Mouse (Mus musculus) kidney, postnatal 0 days (tissue): ENCODE results near the gene Zdhhc19. TPM values are rescaled to one million over a fixed set of nuclear protein-coding genes. Genes with fewer than 3 reads are reported as not detected.

Experiments
- ATAC-seq: fragments of 200-750 bp; cut with Nextera tagmentation; replicated peaks from 2 replicates; pipeline ENCODE4 v1.8.0; 2017; ENCODE audit warnings: low read depth, moderate number of reproducible peaks, moderate TSS enrichment, moderate library complexity; ENCODE audit not compliant: low FRiP score
- DNase-seq: peaks from one replicate; pipeline ENCODE4 v3.0.0-alpha.2; 2016; ENCODE audit warnings: low spot score
- H3K27ac ChIP-seq: fragments of 300-500 bp; sonication (generic); 2 replicates; pipeline ENCODE4 v1.5.1; 2014; ENCODE audit warnings: mild to moderate bottlenecking
- H3K27me3 ChIP-seq: fragments of 300-500 bp; sonication (generic); 2 replicates; pipeline ENCODE4 v1.6.1; 2014; ENCODE audit warnings: low read length, mixed read lengths; ENCODE audit not compliant: insufficient read depth
- H3K36me3 ChIP-seq: fragments of 300-500 bp; sonication (generic); 2 replicates; pipeline ENCODE4 v1.6.1; 2014; ENCODE audit warnings: low read length, mixed read lengths; ENCODE audit not compliant: insufficient read depth
- H3K4me1 ChIP-seq: fragments of 300-500 bp; sonication (generic); replicated peaks from 2 replicates; pipeline ENCODE4 v1.6.1; 2014; ENCODE audit warnings: antibody characterized with exemption, low read length, mixed read lengths; ENCODE audit not compliant: insufficient read depth
- H3K4me2 ChIP-seq: fragments of 300-500 bp; sonication (generic); 2 replicates; pipeline ENCODE4 v1.6.1; 2014; ENCODE audit warnings: mild to moderate bottlenecking, low read length, moderate library complexity, mixed read lengths
- H3K4me3 ChIP-seq: fragments of 300-500 bp; sonication (generic); replicated peaks from 2 replicates; pipeline ENCODE4 v1.5.1; 2014; ENCODE audit warnings: low read depth, low read length
- H3K9ac ChIP-seq: fragments of 300-500 bp; sonication (generic); 2 replicates; pipeline ENCODE4 v1.6.1; 2014; ENCODE audit warnings: low read depth, low read length
- H3K9me3 ChIP-seq: fragments of 300-500 bp; sonication (generic); replicated peaks from 2 replicates; pipeline ENCODE4 v1.6.1; 2016; ENCODE audit warnings: low read length, inconsistent platforms, mixed read lengths
- CTCF ChIP-seq: IDR thresholded peaks from 2 replicates; pipeline ENCODE4 v1.5.1; 2016; ENCODE audit warnings: antibody characterized with exemption, low read depth, mild to moderate bottlenecking, moderate library complexity
- WGBS: fragments of 180-500 bp; shearing (Covaris S2); extraction: QIAGEN DNeasy Blood & Tissue Kit; methylation state at CpG from one replicate; pipeline ENCODE4 v1.1.7; 2014; 5-methylcytosine and 5-hydroxymethylcytosine counted together
- polyA plus RNA-seq: library from polyadenylated mRNA; unstranded; fragments of >200 nt; fragmentation: Nextera tagmentation; extraction: Ambion mirVana; gene quantifications from 2 replicates; pipeline ENCODE4 v1.2.1, GENCODE M21; 2015

The Zdhhc19 gene
- polyA plus RNA-seq, 1 experiment from 2014 or later, result not detected

DNA sequence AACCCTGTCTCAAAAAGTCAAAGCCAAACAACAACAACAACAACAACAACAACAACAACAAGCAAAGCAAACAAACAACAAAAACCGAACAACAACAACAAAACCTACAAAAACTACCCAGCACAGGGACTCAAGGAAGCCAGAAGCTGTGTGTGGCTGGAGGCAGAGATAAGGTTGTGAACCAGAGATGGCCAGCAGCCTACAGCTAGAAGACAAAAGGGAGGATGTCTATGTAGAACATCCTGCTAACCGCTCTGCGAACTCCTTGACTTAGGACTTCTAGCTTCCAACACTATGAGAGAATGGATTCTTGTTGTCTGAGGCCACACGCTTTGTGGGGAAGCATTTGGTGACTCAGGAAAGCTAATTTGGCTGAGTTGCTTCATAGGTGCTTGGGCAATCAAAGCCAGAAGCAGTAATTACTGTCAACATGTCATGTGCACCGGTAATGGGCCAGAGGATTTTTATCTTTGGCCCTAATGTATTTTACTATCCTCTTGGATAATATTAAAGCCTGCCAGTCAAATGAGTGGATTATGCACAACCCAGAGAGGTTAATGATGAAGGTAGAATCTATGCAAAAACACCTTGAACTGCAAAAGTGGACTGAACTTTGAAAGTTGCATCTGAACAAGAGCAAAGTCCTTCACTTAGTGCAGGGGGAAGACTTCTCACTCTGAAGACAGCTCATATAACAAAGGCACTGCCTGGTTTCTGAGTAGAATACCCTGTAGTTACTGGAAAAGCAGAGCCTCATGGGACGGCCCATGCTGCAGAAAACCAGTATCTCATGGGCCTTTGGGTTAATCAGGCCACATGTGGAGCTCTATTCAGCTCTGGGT lies 45.5 kb downstream of the Zdhhc19 start:
- Histone ChIP-seq H3K9me3 (no peaks in the 10 kb centered on the region), H3K4me2 (no peak overlapping the region), H3K9ac (no peak overlapping the region), H3K4me1 (no peaks in the 10 kb centered on the region), H3K36me3 (no peaks in the 10 kb centered on the region), H3K4me3 (no peak overlapping the region), H3K27ac (no peak overlapping the region), H3K27me3 (no peaks in the 10 kb centered on the region)
- WGBS, result 85% methylated on average over 6 of the region's 6 CpGs
- no peak for DNase-seq
- no peak for TF ChIP-seq CTCF
- peak; percentile 61; the same call in 1 of the 2 replicates for ATAC-seq

DNA sequence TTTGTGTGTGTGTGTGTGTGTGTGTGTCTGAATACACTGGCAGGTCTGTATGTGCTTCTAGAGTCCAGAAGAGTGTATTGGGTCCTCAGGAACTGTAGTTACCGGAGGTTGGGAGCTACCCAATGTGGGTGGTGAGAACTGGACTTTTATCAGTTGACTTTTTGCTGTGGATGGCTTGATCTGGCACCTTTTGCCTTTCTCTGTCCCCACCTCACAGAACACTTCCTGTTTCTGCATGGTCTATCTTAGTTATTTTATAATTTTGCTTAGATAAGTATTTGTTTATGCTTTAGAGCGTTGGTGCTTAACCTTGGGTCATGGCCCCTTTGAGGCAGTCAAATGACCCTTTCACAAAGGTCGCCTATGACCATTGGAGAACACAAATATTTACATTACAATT lies 47.4 kb downstream of the Zdhhc19 start:
- H3K4me1 ChIP-seq, result no peaks in the 10 kb centered on the region
- H3K36me3 ChIP-seq, result no peaks in the 10 kb centered on the region
- DNase-seq, result no peak
- WGBS, result 73% methylated on average over 3 of the region's 3 CpGs
- no peak overlapping the region for H3K4me3 ChIP-seq
- H3K9me3 ChIP-seq, result no peaks in the 10 kb centered on the region
- no peak for ATAC-seq
- no peak overlapping the region for H3K9ac ChIP-seq
- H3K27ac ChIP-seq, result no peak overlapping the region
- no peak overlapping the region for H3K4me2 ChIP-seq
- no peak for TF ChIP-seq CTCF
- H3K27me3 ChIP-seq, result no peaks in the 10 kb centered on the region

DNA sequence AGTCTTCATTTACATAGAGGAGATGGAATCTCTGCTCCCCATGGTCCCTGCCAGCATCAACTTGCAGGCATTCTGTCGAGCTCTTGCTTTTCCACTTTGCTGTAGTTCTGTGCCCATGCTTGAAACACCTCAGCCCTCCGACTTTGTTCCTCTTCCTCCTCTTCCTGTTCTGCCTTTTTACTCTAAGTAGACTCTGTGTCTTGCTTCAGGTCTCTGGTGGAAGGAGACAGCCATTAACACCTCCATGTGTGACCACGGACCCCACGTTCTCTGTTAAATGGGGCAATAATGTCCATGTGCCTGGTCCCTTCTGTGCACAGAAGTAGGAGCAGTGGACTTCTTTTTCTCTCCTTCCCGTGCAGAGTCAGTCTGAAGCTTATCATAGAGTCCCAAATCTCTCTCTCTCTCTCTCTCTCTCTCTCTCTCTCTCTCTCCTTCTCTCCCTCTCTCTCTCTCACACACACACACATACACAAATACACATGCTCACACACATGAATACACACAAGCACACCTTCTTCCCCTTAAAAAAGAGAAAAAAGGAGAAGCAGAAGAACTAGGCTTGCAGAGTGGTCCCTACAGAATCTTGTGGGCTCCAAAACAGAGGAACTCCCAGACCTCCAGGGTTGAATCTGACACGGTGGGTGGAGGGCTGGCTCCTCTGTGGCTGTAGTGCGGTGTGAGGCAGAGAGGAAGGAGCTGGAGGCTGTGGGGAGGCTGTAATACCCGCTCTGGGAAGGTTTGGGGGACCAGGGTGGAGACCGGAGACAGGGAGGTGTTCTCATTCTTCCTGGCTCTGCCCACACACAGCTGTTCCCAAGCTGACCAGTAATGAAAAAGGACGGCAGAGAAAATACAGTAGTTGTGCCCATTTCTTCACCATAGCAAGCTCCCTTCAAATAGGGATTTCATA lies 51.3 kb downstream of the Zdhhc19 start:
- DNase-seq (no peak), ATAC-seq (no peak)
- 39% methylated on average over 10 of the region's 10 CpGs for WGBS
- Histone ChIP-seq H3K4me1 (no peaks in the 10 kb centered on the region), H3K9me3 (no peaks in the 10 kb centered on the region), H3K4me3 (no peak overlapping the region), H3K27me3 (no peaks in the 10 kb centered on the region), H3K4me2 (no peak overlapping the region), H3K9ac (no peak overlapping the region), H3K27ac (no peak overlapping the region), H3K36me3 (no peaks in the 10 kb centered on the region)
- no peak for TF ChIP-seq CTCF

- WGBS, result 78% methylated on average over 4 of the region's 4 CpGs
- Histone ChIP-seq H3K36me3 (no peaks in the 10 kb centered on the region), H3K4me3 (no peak overlapping the region)
Observed at GRCm38 (mm10) chr16:32550084-32550483, 54.0 kb downstream of the Zdhhc19 start.

DNA sequence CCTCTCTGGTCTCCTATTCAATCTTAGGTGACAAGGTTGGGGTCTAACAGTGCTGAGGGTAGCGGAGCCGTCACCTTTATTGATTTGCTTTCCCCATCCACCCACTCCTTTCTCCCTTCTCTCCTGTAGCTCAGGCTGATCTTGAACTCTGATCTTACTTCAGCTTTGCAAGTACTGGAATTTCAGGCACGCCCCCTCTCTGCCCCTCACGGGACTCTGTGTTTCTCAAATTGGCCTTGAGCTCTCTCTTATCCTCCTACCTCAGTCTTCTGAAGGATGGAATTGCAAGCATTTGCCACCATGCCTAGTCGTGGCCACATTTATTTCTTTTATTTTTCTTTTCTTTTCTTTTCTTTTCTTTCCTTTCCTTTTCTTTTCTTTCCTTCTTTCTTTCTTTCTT lies 54.4 kb downstream of the Zdhhc19 start:
- no peak for TF ChIP-seq CTCF
- no peaks in the 10 kb centered on the region for H3K27me3 ChIP-seq
- H3K9me3 ChIP-seq, result no peaks in the 10 kb centered on the region
- no peak overlapping the region for H3K4me2 ChIP-seq
- no peak overlapping the region for H3K9ac ChIP-seq
- no peak overlapping the region for H3K27ac ChIP-seq
- no peaks in the 10 kb centered on the region for H3K4me1 ChIP-seq
- 76% methylated on average over 5 of the region's 5 CpGs for WGBS
- ATAC-seq (no peak), DNase-seq (no peak)
- no peak overlapping the region for H3K4me3 ChIP-seq
- no peaks in the 10 kb centered on the region for H3K36me3 ChIP-seq

More at GRCm38 (mm10) chr16:32550084-32550483, 54.0 kb downstream of the Zdhhc19 start:
- no peak for TF ChIP-seq CTCF
- H3K27me3 ChIP-seq, result no peaks in the 10 kb centered on the region
- no peaks in the 10 kb centered on the region for H3K9me3 ChIP-seq
- no peak for ATAC-seq
- H3K27ac ChIP-seq, result no peak overlapping the region
- DNase-seq, result no peak
- H3K4me2 ChIP-seq, result no peak overlapping the region
- H3K4me1 ChIP-seq, result no peaks in the 10 kb centered on the region
- no peak overlapping the region for H3K9ac ChIP-seq

DNA sequence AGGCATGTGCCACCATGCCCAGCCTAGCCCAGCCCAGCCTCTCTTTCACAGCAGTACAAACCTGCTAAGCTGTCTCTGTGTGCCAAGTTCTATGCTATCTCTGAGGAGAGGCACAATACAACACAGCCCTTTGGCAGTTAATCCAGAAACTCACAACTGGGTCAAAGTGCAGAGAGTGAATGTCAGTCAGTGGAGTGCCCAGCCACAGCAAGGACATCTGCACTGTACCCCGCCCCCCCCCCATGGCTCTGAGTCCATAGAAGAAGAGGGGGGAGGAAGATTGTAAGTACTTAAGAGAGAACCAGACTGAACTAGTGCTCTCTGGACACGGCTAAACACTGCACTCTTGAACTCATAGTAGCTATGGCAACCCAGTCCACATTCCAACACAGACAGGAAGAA lies 55.3 kb downstream of the Zdhhc19 start:
- ATAC-seq (peak; percentile 96), DNase-seq (peak; percentile 78)
- Histone ChIP-seq H3K4me1 (no peaks in the 10 kb centered on the region), H3K4me3 (no peak overlapping the region), H3K27me3 (no peaks in the 10 kb centered on the region), H3K4me2 (no peak overlapping the region), H3K27ac (no peak overlapping the region), H3K9me3 (no peaks in the 10 kb centered on the region), H3K36me3 (no peaks in the 10 kb centered on the region), H3K9ac (no peak overlapping the region)
- WGBS, result 40% methylated on average over 2 of the region's 2 CpGs
- no peak for TF ChIP-seq CTCF
